Mouse (Mus musculus) G1E (cell line): ENCODE measurements around the gene Trmt61a.

Source experiments
- CTCF ChIP-seq: IDR thresholded peaks from 2 replicates; pipeline ENCODE4 v1.5.1; 2012; ENCODE audit warnings: low read depth, low read length, inconsistent platforms, mixed read lengths
- GATA1 ChIP-seq: IDR thresholded peaks from 2 replicates; pipeline ENCODE4 v1.6.1; 2012; ENCODE audit warnings: borderline replicate concordance, low read length, inconsistent platforms, mixed read lengths
- GATA2 ChIP-seq: IDR thresholded peaks from 2 replicates; pipeline ENCODE4 v1.6.1; 2012; ENCODE audit warnings: low read depth, low read length, inconsistent platforms, borderline replicate concordance
- POLR2AphosphoS5 ChIP-seq: IDR thresholded peaks from 2 replicates; pipeline ENCODE4 v1.6.1; 2012; ENCODE audit warnings: low read depth, low read length, inconsistent platforms; ENCODE audit not compliant: insufficient replicate concordance
- TAL1 ChIP-seq: conservative IDR thresholded peaks from 2 replicates; pipeline ENCODE4 v1.6.1; 2012; ENCODE audit warnings: low read depth, low read length, inconsistent platforms, mixed read lengths

GRCm38 (mm10) chr12:111664144-111664634, 13.7 kb upstream of the Trmt61a start:
- TF ChIP-seq GATA1 (no peak), CTCF (no peak), GATA2 (no peak), TAL1 (no peak), POLR2AphosphoS5 (no peak)
